Mouse (Mus musculus): ENCODE data around the gene Slc31a1.

Gene Slc31a1

DNA sequence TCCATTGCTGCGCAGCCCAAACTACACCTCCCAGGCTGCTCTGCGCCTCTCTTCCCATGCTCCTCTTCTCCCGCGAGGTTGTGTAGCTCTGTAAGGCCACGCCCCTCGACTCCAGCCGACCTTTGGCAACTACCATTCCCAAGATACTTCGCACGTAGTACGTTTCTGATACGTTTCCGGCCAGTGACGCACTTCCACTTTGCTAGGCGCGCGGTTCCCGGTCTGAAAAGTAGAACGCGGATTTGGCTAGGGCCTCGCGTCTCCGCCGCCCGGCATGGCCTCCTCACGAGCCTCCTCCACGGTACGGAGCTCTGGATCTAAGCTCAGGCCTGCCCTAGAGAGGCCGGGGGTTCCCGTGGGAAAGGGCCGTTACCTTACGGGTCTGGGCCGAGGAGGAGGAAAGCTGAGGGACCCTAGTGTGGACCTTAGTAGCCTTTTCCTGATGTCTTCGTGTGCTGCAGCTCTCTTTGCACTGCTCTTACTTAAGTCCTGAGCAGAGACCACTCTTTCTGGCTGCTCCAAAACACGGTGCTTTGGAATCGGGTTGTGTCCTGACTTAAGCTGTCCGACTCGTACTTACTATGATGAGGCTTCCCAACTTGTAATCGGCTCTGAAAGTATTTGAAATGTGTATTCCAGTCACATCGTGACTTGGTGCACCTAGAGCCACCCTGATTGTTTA is 48.2 kb downstream of the Slc31a1 start, which contains the start of the genes Cdc26 and Prpf4:
Cdc26 (minus strand) TSS at position 42 of the 682 bp plus-strand sequence.
Prpf4 (plus strand) TSS at position 197 of the 682 bp plus-strand sequence.
- peak; percentile 98 for DNase-seq

DNA sequence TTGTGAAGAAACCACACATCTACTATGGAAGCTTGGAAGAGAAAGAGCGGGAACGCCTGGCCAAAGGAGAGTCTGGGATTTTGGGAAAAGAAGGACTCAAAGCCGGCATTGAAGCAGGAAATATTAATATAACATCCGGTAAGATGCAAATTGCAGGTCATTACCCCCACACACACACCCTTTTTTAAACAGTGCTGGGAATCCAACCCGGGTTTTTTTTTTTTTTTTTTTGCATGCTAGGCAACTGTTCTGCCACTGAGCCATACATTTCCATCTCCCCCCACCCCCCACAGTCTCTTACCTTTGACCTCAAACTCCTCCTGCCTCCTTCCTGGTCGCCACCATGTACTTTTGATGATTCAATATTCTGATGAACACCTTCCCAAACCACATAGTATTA is 49.1 kb downstream of the Slc31a1 start:
- DNase-seq: no peak

DNA sequence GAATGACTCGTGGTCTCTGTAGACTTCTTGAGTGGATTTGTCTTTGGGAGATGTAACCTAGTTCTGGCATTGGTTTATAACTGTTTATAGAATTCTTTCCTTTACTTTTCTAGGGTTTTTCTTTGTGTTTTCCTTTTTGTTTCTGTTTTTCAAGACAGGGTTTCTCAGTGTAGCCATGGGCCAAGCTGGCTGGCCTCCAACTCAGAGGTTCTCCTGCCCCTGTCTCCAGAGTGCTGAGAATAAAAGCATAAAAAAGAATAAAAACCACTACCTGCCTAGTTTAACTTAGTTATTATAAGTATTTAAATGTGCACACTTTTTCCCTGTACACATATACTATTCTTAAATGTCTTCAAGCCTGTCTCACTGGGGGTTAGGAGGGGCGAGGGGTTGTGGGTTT is 49.8 kb downstream of the Slc31a1 start:
- no peak for DNase-seq

DNA sequence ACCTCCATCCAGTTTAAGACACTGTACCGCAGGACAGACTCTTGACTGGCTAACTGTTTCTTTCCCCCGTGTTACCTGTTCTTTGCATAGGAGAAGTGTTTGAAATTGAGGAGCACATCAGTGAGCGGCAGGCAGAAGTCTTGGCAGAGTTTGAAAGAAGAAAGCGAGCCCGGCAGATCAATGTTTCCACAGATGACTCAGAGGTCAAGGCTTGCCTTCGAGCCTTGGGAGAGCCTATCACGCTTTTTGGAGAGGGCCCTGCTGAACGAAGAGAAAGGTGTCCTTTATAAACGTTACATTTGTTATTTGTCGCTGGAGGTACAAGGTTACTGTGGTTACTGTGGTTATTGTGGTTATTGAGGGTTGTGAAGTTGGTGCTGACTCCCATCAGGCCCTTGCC is 51.1 kb downstream of the Slc31a1 start:
- no peak for DNase-seq

DNA sequence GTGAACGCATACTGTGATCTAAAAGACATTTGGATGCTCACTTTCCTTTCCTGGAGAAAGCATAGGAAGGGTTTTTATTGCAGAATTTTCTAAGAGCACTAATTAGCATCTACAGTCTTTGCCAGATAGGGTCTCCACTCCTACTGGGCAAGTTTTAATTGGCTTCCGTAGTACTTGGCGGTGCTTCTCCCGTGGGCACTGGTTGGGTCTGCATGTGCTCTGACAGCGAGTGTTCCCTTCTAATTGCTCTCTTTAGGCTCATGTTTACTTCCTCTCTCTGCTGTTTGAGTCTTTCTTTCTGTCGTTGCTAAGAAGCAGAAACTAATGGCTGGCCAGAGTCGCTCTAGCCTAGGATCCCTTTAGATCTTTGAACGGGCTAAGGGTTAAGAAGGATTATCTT is 57.9 kb downstream of the Slc31a1 start:
- DNase-seq: no peak

DNA sequence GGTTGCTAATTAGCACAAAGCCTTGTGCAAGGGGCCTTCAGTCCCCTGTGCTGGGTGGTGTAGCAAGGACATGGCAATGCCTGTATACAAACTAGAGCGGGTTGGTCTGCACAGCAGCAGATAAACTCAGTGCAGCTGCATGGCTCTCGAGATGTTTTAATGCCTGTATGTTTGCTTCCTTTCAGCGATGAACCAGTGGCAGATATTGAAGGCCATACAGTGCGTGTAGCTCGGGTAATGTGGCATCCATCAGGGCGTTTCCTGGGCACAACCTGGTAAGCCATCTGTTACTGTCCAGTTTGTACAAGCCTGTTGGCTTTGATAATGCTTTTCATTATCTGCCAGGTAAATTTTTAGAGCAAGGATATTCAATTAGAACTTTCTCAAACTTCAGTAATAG is 58.6 kb downstream of the Slc31a1 start:
- no peak for DNase-seq

DNA sequence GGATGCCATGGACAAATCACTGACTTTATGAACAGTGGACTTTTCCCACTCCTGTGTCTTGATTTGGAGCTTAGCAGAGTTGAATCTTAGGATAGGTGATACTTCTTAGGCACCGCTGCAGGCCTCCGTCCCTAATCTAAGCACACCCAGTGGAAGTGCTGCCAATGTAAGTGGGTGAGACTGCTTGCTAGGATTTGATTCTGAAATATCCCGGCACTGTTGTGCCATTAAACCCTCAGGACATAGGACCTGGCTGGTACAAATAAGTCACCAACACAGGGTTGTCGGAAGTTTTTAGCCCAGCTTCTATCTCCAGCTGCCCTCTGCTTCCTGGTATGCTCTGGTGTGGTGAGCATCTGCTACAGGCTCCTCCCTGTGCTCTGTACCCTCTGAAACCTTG is 65.4 kb downstream of the Slc31a1 start:
- DNase-seq: no peak

DNA sequence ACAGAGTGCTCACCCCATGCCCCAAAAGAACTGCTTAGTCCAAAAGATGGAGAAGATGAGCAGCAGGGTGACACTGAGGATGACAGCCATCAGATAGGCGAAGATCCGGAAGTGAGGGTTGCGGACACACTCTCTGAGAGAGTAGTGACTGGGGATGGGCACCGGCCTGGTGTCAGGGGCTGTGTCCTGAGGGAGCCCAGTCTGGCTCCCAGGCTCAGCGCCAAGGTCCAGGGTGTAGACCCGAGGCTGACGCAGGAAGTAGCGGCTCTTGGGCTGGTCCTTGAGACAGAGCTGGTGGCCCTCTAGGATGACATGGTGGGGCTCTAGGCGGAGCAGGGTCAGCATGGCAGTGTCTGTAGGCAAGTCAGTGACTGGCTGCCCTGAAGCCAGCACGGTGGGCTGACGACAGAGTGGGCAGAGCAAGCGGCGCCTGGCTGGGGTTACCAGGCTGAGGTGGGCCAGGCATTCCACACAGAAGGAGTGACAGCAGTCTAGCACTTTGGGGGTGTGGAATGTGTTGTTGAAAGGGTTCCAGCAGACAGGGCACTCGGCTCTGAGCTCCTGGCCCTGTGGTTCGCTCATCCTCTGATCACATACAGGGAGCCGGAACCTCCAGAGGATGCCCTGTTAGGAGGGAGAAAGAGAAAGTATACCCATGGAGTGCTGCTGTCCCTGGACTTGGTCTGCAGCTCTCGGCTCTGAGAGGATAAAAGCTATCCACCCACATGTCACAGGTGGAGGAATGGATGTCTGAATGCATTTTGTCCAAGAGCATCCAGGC is 67.6 kb downstream of the Slc31a1 start:
- DNase-seq: peak; percentile 18

DNA sequence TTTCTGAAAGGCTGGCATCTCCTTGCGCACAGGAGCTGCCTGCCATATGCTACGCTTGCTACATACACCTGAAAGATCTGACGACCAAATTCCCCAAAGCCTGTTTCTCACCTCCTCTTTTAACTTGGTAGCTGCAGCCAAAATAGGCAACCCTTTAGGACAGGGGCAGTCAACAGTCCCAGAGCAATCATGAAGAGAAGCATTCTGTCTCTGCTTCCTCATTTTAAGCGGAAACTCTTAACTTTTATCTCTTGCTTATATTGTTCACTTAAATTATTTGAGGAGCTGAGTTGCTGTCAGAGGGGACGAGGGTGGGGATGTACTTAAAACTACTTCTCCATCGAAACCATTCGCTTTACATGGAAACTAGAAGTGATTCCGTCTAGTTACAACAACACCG is 69.1 kb downstream of the Slc31a1 start:
- no peak for DNase-seq

DNA sequence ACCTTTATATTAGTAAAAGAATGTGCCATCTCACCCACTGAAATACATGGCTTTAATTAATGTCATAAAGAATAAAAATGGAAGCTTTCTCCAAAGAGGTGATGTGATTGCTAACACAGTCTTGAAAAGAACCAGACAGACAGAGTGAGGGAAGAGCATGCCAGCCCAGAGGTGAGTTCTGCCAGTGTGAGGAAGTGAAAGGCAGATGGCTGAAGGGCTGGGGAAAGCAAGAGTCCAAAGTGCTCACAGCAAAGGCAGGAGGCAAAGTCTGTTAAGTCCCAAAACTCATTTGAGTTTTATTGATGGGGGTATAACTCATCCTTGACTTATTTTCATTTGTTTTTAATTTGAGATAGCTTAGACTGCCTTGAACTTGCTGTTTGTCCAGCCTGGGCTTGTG is 70.2 kb downstream of the Slc31a1 start:
- DNase-seq: no peak

DNA sequence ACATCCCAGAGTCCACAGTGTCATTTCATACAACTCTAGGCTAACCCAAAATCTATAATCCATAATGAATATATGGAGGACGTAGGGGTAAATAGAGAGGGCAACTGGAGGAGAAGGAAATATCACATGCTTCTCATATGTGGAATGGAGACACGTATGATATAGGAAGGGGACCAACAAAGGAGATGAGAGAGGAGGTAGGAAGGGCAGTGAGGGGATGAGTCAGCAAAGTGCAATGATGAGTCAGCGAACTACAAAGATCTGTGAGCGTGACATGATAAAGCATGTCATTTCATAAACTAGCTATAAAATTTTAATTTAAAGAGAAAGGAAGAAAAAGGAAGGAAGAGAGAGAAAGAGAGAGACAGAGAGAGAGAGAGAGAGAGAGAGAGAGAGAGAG is 71.0 kb downstream of the Slc31a1 start:
- DNase-seq: no peak

DNA sequence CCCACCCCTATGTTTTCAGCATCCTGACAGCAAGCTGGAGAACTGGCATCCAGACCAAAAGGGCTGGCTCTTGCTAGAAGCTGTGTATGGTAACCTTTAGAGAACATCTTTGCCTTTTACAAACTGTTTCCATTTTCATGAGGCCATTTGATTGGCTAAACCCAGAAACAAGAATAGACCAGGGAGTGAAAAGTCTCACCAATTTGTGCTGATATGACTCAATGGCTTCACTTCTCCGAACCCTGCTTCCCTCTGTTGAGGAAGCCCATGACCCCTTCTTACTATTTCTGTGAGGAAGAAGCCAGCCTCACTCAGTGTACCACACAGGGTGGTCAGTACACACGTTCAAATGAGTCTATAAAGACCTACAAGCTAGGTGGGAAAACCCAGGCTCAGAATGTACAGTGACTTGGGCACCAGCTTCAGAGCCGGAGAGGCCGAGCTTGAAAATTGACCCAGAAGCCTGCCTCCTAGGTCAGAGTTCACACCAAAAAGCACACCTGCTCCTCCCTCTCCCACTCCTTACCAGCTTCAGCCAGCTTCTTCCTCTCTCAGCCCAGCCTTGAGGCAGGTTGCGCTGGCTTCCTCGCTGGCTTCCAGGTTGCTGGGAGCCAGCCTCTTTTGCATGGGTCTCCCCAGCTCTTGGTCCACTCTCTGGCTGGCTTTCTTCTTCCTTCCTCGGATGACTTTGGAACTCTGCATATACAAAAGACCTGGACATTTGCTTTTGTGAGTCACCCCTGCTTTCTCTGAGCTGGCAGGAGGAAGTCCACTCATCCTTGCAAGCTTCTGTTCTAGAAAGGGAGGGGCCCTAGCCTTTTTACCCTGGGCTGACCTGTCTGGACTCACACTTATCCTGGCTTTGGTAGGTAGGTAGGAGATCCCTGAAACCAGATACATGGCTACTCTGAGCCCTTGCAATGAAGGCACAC is 73.7 kb downstream of the Slc31a1 start:
- DNase-seq: no peak

DNA sequence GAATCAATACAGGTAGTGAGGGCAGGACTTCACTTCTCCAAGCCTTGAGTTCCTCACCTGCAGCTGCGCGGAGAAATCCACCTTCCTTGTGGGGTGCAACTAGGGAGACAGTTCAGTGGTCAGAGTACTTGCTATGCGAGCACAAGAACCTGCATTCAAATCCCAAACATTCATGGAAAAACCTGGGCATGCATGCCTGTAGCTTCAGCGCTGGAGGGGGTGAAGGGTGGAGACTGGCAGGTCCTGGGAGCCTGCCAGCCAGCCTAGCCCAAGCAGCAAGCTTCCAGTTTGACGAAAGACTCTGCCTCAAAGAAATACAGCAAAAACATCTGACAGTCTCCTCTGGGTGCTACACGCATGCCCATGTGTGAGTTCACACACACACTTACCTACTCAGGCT is 74.6 kb downstream of the Slc31a1 start, which contains the start of gene Rnf183:
Rnf183 (minus strand) TSS at position 172 of the 400 bp plus-strand sequence.
- DNase-seq: no peak

DNA sequence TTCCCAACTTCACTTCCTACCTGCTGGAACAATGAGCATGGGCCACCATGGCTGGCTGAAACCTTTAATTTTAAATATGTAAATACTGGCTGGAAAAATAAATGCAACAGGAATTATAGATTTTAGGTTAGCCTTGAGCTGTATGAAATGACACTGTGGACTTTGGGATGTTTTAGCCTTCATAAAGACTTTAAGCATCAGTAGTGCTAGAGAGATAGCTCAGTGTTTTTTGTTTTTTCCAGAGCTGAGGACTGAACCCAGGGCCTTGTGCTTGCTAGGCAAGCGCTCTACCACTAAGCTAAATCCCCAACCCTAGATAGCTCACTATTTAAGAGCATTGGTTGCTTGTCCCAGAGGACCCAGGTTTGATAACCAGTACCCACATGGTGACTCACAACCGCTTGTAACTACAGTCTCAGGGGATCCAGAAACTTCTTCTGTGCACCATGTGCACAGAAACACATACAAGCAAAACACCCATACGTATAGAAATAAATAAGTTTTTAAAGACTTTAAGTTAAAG is 76.8 kb downstream of the Slc31a1 start:
- DNase-seq: no peak

DNA sequence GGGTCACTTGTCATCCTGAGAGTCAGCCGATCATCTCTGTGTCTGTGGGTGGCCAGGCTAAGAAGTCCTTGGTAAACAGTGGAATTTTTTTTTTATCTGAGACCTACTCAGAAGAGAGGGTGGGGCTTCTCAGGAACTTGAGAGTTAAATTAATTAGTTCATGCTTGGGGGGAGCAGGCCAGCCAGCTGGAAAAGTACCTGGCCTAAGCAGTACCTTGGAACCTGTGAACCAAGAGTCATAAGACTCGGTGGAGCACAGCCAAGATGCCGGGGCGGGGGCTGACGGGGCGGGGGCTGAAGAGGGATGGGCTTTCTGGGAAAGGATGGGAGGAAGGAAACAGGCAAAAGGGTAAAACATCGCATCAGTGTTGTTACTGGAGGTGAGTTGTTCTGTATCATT is 77.3 kb downstream of the Slc31a1 start:
- no peak for DNase-seq

DNA sequence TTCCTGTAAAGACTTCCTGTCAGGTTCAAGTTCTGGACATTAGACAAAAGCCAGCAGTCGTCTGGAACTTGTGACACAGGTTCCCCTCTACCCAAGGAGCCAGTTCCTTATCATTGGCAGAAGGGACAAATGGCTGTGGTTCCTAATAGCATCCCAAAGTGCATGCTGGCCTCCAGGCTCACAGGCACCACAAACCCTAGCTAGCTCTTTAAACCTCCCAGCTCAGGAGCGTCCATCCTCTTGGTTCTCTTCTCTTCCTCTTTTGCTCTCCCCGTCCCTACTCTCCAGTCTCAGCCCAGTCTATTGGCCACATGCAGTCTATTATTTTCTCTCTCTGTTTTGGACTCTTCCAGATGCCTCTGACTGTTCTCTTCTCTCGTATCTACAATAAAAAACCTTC is 79.3 kb downstream of the Slc31a1 start:
- no peak for DNase-seq

DNA sequence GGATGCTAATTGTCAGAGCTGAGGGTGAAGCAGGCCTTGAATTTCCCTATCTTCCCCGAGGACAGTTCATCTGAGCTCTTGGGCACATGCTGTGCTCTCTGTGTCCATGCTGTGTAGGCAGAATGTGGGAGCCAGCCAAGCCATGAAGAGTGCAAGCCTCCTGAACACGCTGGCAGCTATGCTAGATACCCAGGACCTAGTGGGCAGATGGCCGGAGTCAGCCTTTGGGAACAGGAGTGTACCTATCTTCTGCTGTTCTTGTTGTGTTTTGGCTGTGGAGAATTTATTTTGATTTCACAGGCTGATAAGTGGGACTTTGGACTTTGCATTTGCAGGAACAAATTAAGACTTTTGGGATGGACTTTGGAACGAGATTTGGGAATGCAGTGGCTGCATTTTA is 80.0 kb downstream of the Slc31a1 start:
- DNase-seq: no peak

DNA sequence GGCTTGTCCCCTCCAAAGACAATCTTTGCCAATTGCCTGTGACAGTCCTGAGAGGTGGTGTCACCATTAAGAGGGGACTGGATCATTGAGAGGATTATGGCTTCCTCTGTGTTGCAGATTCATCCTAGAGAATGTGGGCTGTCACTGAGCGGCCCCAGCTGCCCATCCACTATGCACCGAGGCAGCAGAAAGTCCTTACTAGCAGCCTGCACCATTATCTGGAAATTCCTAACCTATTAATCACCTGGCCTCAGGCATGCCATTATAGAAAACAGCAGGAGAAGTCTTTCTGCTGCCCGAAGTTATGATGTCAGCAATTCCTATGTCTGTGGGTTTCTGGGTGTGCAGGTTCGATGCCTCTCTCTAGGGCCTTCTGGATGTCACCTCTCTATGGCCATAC is 80.5 kb downstream of the Slc31a1 start:
- no peak for DNase-seq
